In genomic region chr5:120648569-120649373, GRCm38 (mm10) we compare ENCODE assay signal across 8 mouse cellular contexts. TPM values are rescaled to one million over a fixed set of nuclear protein-coding genes. Genes with fewer than 3 reads are reported as not detected.
DNase-seq lines count a peak whose midpoint lies in the region; ATAC-seq and TF ChIP-seq lines count a peak whose summit lies in the region.

Gene Rasal1 (plus strand): TSS chr5:120648812.

- no peaks in the 10 kb centered on the region for H3K9me3 ChIP-seq in intestine, postnatal 0 days (ENCODE audit: control insufficient read depth)
- no peaks in the 10 kb centered on the region for H3K9me3 ChIP-seq in limb, embryonic 10.5 days (replicated peaks)
- no peaks in the 10 kb centered on the region for H3K9me3 ChIP-seq in midbrain, embryonic 10.5 days (replicated peaks)

- WGBS in intestine, postnatal 0 days, result 1% methylated on average over 52 of the region's 53 CpGs
- WGBS in limb, embryonic 10.5 days, result 2% methylated on average over 49 of the region's 53 CpGs
- 2% methylated on average over 53 of the region's 53 CpGs for WGBS in midbrain, embryonic 10.5 days
- 1% methylated on average over 51 of the region's 53 CpGs for WGBS in small intestine, adult 2 months

- peak within 1 kb of the TSS; percentile 33 for H3K4me3 ChIP-seq in intestine, postnatal 0 days (ENCODE audit: low read depth, low read length)
- H3K4me3 ChIP-seq in limb, embryonic 10.5 days, result peak within 1 kb of the TSS; percentile 31
- peak within 1 kb of the TSS; percentile 43 for H3K4me3 ChIP-seq in midbrain, embryonic 10.5 days
- H3K4me3 ChIP-seq in small intestine, adult 2 months (ENCODE audit: low read depth, low read length), result peak within 1 kb of the TSS; percentile 51

- H3K4me2 ChIP-seq in intestine, postnatal 0 days (replicated peaks; ENCODE audit: low read depth), result peak within 1 kb of the TSS; percentile 68

- TF ChIP-seq POLR2A in small intestine, adult 2 months (IDR thresholded peaks at IDR 0.05; ENCODE audit: low read depth, low read length), result no peak

- intact Hi-C loops in heart, postnatal 25 days (cut with DNase I), result no loop called here

- peak; percentile 61 for TF ChIP-seq CTCF in intestine, postnatal 0 days (IDR thresholded peaks at IDR 0.05; ENCODE audit: low read depth)
- TF ChIP-seq CTCF in small intestine, adult 2 months (IDR thresholded peaks at IDR 0.05; ENCODE audit: extremely low read depth, insufficient read length, insufficient replicate concordance, low read depth, low read length), result peak; percentile 60; the same call in 1 of the 2 replicates

- no peak within 1 kb of the TSS for H3K27ac ChIP-seq in intestine, postnatal 0 days (ENCODE audit: low read depth, low read length)
- no peak within 1 kb of the TSS for H3K27ac ChIP-seq in limb, embryonic 10.5 days
- no peak within 1 kb of the TSS for H3K27ac ChIP-seq in midbrain, embryonic 10.5 days (replicated peaks)
- H3K27ac ChIP-seq in small intestine, adult 2 months (ENCODE audit: insufficient read depth, low read depth, low read length), result no peak within 1 kb of the TSS

- H3K36me3 ChIP-seq in intestine, postnatal 0 days (ENCODE audit: control insufficient read depth, insufficient read depth), result no peaks in the 10 kb centered on the region
- H3K36me3 ChIP-seq in limb, embryonic 10.5 days, result no peaks in the 10 kb centered on the region
- no peaks in the 10 kb centered on the region for H3K36me3 ChIP-seq in midbrain, embryonic 10.5 days
- H3K36me3 ChIP-seq in small intestine, adult 2 months (ENCODE audit: control insufficient read depth, insufficient read depth, low read length), result no peaks in the 10 kb centered on the region

- 0 out of 2 replicates have a peak, but pooled peaks cover 2% of the 10 kb centered on the region for H3K4me1 ChIP-seq in intestine, postnatal 0 days (replicated peaks; ENCODE audit: control insufficient read depth, insufficient read depth, low read length)
- H3K4me1 ChIP-seq in limb, embryonic 10.5 days, result peaks cover 13% of the 10 kb centered on the region
- peaks cover 15% of the 10 kb centered on the region for H3K4me1 ChIP-seq in midbrain, embryonic 10.5 days
- peaks cover 16% of the 10 kb centered on the region for H3K4me1 ChIP-seq in small intestine, adult 2 months (ENCODE audit: control insufficient read depth, insufficient read depth, insufficient read length, low read length)

- DNase-seq in heart, adult 11 months, result peak; percentile 94
- DNase-seq in heart, postnatal 25 days (ENCODE audit: low spot score), result no peak
- peak; percentile 45 for DNase-seq in cerebellum, adult 8-10 months
- DNase-seq in frontal cortex, adult 2 months (ENCODE audit: extremely low spot score in 1 of 2, low spot score in 1 of 2), result peak; percentile 74 to 85
- peak; percentile 67 for DNase-seq in limb, embryonic 10.5 days (ENCODE audit: low spot score)
- DNase-seq in midbrain, embryonic 10.5 days (ENCODE audit: low spot score), result peak; percentile 50

- ATAC-seq in intestine, postnatal 0 days, result peak; percentile 57

- no peak within 1 kb of the TSS; the same call in 1 of the 2 replicates for H3K9ac ChIP-seq in intestine, postnatal 0 days (ENCODE audit: low read depth, low read length)

- peaks cover 16% of the 10 kb centered on the region for H3K27me3 ChIP-seq in intestine, postnatal 0 days (replicated peaks; ENCODE audit: control insufficient read depth, insufficient read depth, low read length)
- peaks cover 80% of the 10 kb centered on the region for H3K27me3 ChIP-seq in limb, embryonic 10.5 days (ENCODE audit: low read depth, poor library complexity, severe bottlenecking)
- H3K27me3 ChIP-seq in midbrain, embryonic 10.5 days (ENCODE audit: low read depth, poor library complexity, severe bottlenecking), result peaks cover 60% of the 10 kb centered on the region
- peaks cover 10% of the 10 kb centered on the region; the same call in 1 of the 2 replicates for H3K27me3 ChIP-seq in small intestine, adult 2 months (ENCODE audit: control insufficient read depth, insufficient read depth, low read length)

RNA-seq across cellular contexts. Expression of gene Rasal1, which starts in this region (rescaled TPM):
- total RNA-seq in heart, postnatal 25 days (2021), result not detected
- 63.8 and 71.7 TPM in 2 replicates for polyA plus RNA-seq in frontal cortex, adult 2 months (2012; rRNA removed)
- 3.0 and 5.1 TPM in 2 replicates for polyA plus RNA-seq in intestine, postnatal 0 days (2015; fragmentation: Nextera tagmentation; extraction: Ambion mirVana)
- 0.13 and 0.36 TPM in 2 replicates for polyA plus RNA-seq in limb, embryonic 10.5 days (2016; fragmentation: Nextera tagmentation; extraction: Ambion mirVana)
- 0.10 and 0.21 TPM in 2 replicates for polyA plus RNA-seq in midbrain, embryonic 10.5 days (2016; fragmentation: Nextera tagmentation; extraction: Ambion mirVana)
- polyA plus RNA-seq in small intestine, adult 2 months (2012; rRNA removed), result 1.7 and 2.6 TPM in 2 replicates

Comparison
In these comparisons a context has a peak if more than half of its experiments do, and no peak if none do; other contexts are left out.
1. RNA of gene Rasal1 (polyA plus RNA-seq): 63.8 to 71.7 TPM in frontal cortex, adult 2 months; 3.0 to 5.1 TPM in intestine, postnatal 0 days, 1.7 to 2.6 TPM in small intestine, adult 2 months, 0.13 to 0.36 TPM in limb, embryonic 10.5 days and 0.10 to 0.21 TPM in midbrain, embryonic 10.5 days; every median in the first group is over 10 times any median in the second.
2. Peak in DNase-seq and H3K4me3 ChIP-seq in limb, embryonic 10.5 days; RNA of the gene not detected or under 1 TPM.
3. Peak in DNase-seq and H3K4me3 ChIP-seq in midbrain, embryonic 10.5 days; RNA of the gene not detected or under 1 TPM.
4. Peak in every context shown above with its lines, with median percentiles within 50 percentile points of each other: H3K4me3 ChIP-seq.